Mouse (Mus musculus) megakaryocyte, adult 5-6 weeks (primary cell): ENCODE results near the gene Gm20662. TPM values are rescaled to one million over a fixed set of nuclear protein-coding genes. Genes with fewer than 3 reads are reported as not detected.
A peak's percentile ranks its signal among the peaks of the same experiment; 100 is the strongest.

Experiments used
- ATAC-seq: 2 replicates; pipeline ENCODE4 v1.8.0; 2016; ENCODE audit warnings: mild to moderate bottlenecking, inconsistent platforms; ENCODE audit not compliant: poor library complexity, severe bottlenecking
- total RNA-seq, 2 experiments: library from RNA; stranded (forward) in 1 of 2; stranded (reverse) in 1 of 2; fragments of 153-499, 151-499 nt in 1 of 2; fragments of 221-1000, 200-1000 nt in 1 of 2; gene quantifications; 2 replicates each; pipeline versions ENCODE4 v1.2.3 to v1.2.4; 2015 to 2017

Gm20662 gene
- total RNA-seq, 2 experiments from 2014 or later = not detected

DNA sequence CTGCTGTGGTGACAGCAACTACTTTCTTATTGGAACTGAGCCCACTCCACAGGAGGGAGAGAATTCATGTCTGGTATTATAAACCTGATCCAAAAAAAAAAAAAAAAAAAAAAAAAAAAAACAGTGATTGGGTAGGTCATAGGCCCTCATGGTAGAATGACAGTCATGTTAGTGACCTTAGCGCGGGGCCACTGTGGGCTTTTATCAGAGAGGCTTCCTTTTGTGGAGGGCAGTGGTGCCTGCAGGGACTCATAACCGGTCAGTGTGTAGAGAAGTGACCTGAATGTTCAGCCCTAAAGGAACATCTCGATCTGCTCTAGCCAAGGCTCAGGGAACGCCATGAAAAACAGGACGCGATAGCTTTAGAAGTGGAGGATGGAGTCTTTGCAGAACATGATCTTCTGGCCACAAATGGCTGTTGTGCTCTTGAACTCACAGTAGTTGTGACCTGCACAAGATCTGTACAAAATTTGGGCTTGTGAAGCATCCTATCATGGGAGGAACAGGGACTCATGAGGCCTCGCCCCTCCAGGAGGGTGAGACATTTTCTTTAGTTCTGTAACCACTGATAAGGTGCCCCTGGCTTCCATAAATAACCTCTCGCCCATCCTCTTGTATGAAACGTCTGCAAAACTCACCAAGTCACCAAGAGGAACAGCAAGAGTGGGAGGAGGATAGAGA is 21.5 kb upstream of the Gm20662 start:
- no peak for ATAC-seq

DNA sequence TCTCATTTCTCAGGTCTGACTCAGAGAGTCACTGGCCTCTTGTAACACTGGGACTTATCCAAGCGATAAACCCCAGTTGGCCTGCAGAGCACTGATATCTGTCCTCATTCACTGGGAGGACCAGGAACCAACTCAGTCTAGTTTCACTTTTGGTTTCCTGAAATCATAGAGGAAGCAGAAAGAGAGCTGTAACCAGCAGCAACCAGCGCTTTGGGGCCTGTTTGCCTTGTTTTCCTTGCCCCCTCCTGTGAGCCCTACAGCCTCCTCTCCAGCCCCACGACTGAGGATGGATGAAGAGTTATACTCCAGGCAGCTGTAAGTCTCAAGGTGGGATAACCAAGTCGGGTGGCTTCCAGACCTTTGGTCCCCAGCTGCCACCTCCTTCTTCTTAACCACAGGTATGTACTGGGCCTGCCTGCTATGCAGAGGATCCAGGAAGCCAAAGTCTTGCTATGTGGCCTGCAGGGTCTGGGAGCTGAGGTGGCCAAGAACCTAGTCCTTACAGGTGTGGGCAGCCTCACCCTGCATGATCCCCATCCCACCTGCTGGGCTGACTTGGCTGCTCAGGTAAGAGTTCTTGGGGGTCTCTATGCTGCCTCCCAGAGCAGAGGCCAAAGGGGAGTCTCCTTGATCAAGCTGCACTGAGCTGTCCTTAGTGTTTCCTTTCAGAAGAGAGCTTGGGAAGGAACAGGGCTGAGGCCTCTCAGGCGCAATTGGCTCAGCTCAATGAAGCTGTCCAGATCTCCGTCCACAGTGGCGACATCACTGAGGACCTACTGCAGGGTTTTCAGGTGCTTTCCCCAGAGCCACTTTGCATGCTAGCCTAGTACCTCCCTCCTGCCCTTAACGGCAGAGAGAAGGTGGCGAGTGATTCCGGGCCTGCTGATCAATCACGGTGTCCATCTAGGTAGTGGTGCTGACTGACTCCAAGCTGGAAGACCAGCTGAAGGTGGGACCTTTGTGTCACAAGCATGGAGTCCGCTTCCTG is 20.5 kb upstream of the Gm20662 start, which contains the start of gene Uba7:
TSS of gene Uba7 (plus strand) at position 107 of the 988 bp plus-strand sequence.
- peak; percentile 82 for ATAC-seq

DNA sequence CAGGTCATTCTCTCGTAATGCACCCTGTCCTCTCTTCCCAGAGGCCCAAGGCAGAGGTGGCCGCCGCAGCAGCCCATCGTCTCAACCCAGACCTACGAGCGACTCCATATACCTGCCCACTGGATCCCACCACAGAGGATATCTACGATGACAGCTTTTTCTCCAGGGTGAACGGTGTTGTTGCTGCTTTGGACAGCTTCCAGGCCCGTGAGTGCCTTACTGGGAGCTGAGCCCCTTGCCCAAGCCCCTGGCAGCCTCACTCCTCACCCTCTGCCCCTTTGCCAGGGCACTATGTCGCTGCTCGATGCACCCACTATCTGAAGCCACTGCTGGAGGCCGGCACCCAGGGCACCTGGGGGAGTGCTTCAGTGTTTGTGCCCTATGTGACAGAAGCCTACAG is 17.3 kb upstream of the Gm20662 start:
- no peak for ATAC-seq

DNA sequence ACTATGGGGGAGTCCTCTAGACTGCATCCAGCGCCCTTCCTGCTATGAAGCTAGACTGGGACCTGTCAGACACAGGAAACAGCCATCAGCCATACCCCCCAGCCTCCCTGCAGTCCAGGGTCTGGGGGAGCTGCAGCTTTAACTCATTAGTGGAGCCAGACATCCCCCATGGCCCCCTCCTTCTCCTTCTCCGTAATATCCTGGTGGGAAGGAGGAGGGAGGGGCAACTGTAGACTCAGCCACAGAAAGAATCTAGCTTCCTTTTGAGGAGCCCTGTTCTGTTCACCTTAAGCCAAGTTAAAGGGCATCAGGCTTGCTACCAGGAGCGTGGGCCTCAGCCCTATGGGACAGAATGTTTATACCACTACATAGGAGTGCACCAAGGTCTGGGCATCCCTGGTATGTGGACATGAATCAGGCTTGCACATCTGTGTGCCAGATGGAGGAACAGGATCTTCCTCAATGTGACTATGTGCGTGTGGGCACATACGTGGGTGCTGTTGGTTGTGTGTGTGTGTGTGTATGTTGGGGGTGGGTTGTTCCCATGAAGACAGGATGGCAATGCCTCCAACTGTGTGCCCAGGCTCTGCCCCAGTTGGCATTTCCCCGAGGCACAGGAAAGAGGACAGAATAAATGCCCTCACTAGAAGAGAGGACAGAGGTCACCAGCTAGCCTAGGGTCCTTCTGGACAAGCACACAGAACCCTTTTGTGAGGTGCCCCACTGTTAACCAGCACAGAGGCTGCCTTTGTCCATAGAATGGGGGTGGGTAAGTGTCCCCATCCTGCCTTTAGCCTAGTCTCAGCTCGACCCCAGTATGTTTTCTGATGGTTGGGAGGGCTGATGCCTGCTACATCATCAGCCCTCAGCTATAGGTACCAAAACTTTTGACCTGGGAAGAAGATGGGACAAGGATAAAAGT is 14.2 kb upstream of the Gm20662 start:
- ATAC-seq = no peak

DNA sequence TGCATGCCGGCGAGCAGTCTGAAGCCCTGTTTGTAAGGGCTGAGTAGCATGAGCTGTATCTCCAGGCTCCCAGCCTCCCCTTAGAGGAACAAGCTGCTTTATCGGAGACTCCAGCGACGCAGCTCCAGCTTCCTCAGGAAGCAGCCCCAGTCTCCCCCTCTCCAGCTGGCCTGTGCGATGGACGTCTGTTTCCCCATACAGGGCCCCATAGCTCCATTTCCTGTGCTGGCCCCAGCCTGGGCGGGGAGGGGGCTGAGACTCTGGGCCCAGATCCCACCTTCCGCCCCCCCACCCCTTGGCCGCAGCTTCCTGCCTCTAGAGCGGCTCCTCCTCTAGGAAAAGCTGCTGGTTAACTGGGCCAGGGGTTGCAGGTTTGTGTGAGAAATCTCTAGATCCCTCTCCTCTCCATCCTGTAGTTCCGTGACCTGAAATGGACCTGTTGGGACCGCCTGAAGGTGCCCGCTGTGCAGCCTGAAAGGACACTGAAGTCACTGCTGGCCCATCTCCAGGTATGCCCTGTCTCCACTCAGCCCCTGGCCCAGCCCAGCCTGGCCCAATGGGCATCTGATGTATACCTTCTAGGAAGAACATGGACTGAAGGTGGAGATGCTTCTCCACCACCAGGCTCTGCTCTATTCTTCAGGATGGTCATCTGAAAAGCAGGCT is 13.3 kb upstream of the Gm20662 start, which contains the start of gene Gm20661:
TSS of gene Gm20661 (plus strand) at position 378 of the 666 bp plus-strand sequence.
- ATAC-seq = peak; percentile 36

DNA sequence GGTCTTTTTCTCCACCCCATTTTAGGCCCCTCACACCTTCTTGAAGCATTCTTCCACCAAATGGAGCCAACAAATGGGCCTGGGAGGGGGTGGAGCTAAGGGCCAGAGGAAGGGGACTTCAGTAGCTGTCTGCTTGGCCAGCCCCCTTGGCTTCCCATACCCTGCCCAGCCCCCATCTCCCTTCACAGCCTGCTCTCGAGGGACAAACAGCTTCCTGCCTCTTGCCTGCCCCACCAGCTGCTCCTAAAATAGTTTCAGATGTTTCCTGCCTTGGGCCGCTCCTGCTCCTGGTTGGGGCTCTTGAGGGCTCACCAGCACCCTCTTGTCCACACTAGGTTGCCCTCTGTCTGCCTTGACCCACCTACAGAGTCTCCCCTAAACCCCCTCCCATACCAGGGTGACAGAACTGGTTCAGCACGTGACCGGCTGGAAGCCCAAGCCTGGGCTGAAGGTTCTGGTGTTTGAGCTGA is 12.7 kb upstream of the Gm20662 start:
- no peak for ATAC-seq

DNA sequence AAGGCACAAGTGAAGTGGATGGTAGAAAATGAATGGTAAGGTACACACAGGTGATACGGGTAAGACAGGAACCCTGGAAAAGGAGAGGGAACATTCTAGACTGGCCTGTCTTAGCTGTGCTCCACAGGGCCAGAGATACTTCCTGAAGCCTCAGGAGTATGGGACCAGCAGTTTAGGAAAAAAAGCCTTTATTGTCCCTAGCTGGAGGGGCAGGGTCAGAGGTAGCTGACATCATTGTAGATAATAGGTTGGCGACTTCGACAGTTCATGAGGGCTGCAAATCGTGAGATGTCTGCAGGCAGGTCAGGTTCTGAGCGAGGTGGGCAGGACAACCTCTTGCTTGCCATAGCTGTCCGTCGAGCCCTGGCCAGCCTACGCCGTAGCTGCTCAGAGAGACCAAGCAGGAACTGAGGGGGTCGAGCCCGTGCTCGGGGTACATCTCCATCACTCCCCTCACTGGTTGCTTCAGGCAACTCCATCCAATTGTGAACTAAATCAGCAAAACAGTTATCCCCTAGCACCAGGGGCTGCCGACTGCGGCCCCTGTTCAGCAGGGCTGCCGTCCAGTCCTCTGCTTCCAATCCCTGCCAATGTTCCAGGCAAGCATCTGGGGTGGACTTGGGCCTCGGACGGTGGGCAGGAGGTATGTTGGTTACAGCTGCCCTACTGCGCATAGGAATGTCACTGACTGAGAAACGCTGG is 11.9 kb upstream of the Gm20662 start:
- no peak for ATAC-seq

DNA sequence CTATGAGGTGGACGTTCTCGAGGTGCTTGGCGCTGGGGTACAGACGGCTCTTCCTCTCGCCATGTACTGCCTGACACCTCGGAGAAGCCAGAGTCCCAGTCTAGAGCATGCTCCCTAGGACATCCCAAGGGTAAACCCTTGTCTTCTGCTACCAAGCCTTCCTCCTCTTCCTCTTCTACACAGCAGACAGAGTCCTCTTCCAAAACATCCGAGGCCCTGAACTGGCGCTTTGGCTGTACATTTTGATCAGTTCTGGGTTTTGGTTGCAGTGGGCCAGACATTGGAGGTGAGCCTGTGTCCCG is 11.4 kb upstream of the Gm20662 start:
- ATAC-seq = no peak

DNA sequence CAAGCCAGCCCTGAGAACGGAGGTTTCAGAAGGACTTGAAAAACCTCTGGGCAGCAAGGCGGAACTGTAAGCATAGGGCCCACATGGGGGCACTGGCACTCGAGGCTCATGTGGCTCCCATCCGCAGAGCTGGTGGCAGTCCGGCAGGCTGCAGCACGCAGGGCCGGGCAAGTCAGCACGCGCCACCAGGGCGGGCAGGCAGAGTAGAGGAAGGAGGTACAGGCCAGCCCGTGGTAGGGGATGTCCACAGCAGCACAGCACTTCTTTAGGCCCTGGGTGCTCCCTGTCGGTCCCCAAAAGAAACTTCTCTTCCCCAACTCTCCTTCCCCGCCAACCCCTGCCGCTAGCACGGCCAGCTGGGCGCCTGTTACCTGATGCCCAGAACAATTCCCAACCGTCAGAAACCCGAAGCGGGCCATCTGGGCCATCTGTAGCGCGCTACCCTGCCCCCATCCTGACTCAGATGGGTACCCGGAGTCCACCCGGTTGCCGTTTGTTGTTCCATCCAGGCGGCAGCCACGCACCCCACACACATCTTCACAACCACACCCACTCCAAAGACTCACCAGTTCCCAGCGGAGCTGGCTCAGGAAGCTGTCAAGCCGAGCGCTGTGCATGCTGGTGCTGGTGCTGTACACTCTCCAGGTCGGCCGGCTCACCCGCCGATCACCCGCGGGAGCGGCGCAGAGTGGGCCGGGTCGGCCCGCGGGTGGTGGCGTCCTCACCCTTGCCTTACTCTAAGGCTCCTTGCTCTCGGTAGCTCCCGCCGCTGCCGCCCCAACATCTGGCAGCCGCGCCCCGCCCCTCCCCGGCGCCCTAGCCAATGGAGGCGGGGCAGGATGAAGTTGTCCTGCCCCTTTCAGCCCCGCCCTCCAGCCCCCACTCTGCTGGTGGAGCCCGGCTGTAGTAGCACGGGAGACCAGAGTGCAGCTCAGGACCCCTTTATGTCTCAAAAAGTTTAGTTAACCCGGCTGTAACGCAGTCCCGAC is 10.7 kb upstream of the Gm20662 start, which contains the start of gene Inka1:
TSS of gene Inka1 (minus strand) at position 749 of the 989 bp plus-strand sequence.
- ATAC-seq = peak; percentile 67

DNA sequence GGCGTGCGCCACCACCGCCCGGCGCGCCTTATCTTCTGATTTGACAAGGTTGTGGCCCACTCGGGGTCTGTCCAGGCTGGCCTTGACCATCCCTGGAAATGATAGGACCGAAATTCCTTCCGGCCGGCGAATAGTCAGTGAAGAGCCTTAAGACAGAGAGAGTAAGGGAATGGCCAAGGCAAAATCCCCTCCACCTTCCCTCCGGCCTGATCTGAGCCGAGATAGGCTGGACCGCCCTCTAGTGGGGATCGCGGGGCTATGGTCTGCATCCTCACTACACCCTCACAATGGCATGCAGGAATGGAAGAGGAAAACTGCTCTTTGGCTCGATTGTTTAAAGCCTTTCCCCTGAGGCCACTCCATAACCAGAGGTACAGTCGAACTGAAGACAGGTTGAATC is 9.8 kb upstream of the Gm20662 start:
- ATAC-seq = peak; percentile 49

DNA sequence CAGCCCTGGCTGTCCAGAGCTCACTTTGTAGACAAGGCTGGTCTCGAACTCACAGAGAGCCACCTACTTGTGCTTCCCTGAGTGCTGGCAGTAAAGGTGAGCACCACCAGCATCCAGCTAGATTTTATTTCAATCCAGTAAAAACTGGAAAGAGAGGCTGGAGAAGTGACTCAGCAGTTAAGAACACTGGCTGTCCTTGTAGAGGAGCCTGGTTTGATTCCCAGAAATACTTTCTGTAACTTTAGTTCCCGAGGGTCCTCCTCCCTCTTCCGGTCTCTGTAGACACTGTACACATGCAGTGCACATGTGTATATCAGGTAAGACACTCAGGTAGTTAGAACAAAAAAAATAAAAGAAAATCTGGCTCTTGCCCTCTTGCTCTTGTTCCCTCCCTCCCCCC is 8.2 kb upstream of the Gm20662 start:
- ATAC-seq = no peak

DNA sequence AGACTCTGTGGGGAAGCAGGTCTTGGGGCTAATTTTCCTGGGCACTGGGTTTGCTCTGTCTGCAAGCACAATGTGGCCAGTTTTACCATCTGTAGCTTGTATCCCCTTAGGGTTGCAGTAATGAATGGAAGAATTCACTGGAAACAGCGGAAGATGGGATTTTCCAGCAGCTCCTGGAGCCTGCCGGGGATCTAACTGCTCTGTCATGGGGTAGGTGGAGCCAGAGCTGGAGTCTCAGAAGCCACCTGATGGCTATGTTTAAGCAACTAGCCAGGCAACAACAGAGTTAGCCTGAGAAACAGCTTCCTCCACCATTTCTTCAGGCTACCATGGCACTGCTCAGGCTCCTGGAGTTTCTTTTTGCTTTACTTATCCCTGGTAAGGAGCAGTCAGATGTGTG is 4.0 kb upstream of the Gm20662 start, which contains the start of gene Cdhr4:
TSS of gene Cdhr4 (plus strand) at position 301 of the 400 bp plus-strand sequence.
- no peak for ATAC-seq

DNA sequence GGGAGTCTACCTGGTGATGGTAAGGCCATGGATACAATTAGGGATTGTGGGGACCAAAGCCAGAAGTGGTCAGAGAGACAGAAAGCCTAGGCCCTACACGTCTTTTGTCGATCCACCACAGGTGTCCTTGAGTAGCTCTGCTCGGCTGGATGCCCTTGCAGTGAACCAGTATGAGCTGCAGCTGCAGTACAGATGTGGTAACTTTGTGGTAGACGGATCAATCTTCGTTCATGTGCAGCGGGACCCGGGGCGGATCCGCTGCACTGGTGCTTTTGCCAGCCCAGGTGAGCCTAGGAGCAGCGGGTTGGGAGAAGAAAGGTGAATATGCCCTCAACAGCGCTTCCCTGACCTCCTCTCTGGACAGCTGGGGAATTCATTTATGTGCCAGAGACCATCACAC is 3.1 kb upstream of the Gm20662 start:
- ATAC-seq = no peak

DNA sequence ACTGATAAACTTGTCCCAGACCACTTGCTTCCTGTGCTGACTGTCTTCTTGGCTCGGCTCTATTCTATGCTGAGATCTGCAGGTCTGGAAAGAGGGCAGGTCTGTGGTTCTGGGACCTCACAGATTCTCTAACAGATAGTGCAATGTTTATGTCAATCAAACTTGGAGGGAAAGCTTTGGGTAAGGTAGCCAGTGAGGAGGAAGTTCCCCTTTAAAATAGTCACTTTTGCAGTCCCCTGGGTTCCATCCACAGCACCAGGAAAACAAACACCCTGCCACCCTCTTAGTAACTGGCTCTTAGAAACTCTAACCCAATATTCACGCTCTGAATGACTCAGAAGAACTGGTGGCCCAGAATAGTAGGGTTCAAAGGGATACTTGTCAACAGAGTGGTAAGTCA is 1.7 kb upstream of the Gm20662 start:
- ATAC-seq = peak; percentile 33; the same call in 1 of the 2 replicates

DNA sequence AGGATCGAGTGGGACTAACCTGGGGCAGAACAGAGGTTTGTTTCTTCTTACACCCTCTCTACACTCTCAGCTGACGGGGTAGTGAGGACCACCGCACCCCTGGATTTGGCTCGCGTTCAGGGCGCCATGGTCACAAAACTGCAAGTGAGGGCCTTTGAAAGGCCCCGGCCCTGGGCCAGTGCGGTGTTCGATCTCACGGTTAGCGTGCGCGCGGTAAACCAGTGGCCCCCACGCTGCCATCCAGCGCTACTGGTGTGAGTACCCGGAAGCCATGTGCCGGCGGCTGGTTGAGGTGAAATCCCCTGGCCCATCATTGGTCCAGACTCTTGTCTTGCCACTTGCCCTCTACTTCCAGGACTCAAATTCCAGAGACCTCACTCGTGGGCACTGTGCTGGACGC is 636 bp upstream of the Gm20662 start:
- no peak for ATAC-seq

DNA sequence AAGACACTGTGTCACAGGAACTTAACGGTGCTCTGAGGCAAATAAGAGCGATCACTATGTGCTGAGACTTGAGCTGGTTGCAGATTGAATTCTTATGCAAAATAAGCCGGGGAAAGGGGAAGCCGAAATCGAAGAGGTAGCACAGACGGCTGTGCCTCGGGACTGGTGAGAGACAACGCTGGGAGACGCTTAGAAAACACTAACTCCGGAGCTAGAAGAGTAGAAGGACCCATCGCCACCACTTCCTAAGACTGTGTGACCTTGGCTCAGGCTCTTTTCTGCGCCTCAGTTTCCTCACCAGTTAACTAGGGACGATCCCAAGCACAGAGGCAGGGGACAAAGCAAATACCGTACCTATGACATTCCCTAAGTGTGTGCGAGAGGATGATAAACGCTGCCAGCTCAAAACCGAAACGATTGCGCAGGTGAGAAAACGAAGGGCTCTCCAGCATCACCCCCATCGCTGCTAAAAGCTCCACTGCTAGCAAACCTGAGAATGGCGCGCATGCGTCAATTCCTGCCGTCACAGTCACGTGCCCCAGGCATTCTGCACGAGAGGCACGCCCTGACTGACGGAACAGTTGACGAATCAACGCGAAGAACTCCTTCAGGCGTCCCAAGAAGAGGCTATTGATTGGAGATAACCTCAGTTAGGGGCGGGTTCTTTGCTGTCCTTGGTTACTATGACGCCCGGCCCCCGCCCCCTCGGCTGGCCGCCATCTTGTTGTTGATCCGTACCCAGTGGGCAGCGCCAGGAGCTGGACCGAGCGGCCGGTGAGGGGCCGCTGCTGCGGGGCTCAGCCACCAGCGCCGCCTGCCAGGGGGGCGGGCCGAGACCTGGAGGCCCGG is 6.0 kb downstream of the Gm20662 start, which contains the start of gene Ip6k1:
TSS of gene Ip6k1 (plus strand) at position 580 of the 849 bp plus-strand sequence.
- ATAC-seq = peak; percentile 96
